In genomic region chrX:134162826-134163225, GRCm38 (mm10) we compare ENCODE assay signal across 7 mouse cellular contexts. TPM values are rescaled to one million over a fixed set of nuclear protein-coding genes. Genes with fewer than 3 reads are reported as not detected.
DNase-seq lines count a peak whose midpoint lies in the region; ATAC-seq and TF ChIP-seq lines count a peak whose summit lies in the region.

No protein-coding gene starts in this region.

- TF ChIP-seq POLR2A in lung, adult 2 months (IDR thresholded peaks at IDR 0.05; ENCODE audit: borderline replicate concordance, extremely low read depth, low read depth, low read length): no peak

- H3K4me1 ChIP-seq in lung, adult 2 months (ENCODE audit: control insufficient read depth, insufficient read depth, low read length): no peaks in the 10 kb centered on the region
- no peaks in the 10 kb centered on the region for H3K4me1 ChIP-seq in hindbrain, embryonic 12.5 days
- H3K4me1 ChIP-seq in stomach, postnatal 0 days (replicated peaks; ENCODE audit: control insufficient read depth, insufficient read depth): no peaks in the 10 kb centered on the region

- 29% methylated on average over 11 of the region's 11 CpGs for WGBS in lung, adult 2 months
- 24% methylated on average over 11 of the region's 11 CpGs for WGBS in hindbrain, embryonic 12.5 days
- 13% methylated on average over 11 of the region's 11 CpGs for WGBS in stomach, postnatal 0 days

- TF ChIP-seq CTCF in lung, adult 2 months (IDR thresholded peaks at IDR 0.05; ENCODE audit: insufficient read depth, low read length): no peak
- no peak for TF ChIP-seq CTCF in stomach, postnatal 0 days (IDR thresholded peaks at IDR 0.05; ENCODE audit: low read depth)

- H3K4me3 ChIP-seq in lung, adult 2 months (replicated peaks; ENCODE audit: extremely low read depth, low read depth, low read length): peak overlapping the region; percentile 1
- peak overlapping the region; percentile 29 for H3K4me3 ChIP-seq in hindbrain, embryonic 12.5 days
- H3K4me3 ChIP-seq in stomach, postnatal 0 days (ENCODE audit: low read depth, low read length): no peak overlapping the region

- no peak overlapping the region for H3K27ac ChIP-seq in hindbrain, embryonic 12.5 days
- H3K27ac ChIP-seq in stomach, postnatal 0 days (replicated peaks): no peak overlapping the region

- peaks cover 19% of the 10 kb centered on the region; the same call in 1 of the 2 replicates for H3K27me3 ChIP-seq in hindbrain, embryonic 12.5 days
- no peaks in the 10 kb centered on the region for H3K27me3 ChIP-seq in stomach, postnatal 0 days (ENCODE audit: control insufficient read depth, insufficient read depth, low read length)

- H3K36me3 ChIP-seq in hindbrain, embryonic 12.5 days: no peaks in the 10 kb centered on the region
- no peaks in the 10 kb centered on the region for H3K36me3 ChIP-seq in stomach, postnatal 0 days (ENCODE audit: control insufficient read depth, insufficient read depth, low read length)

- no peak for TF ChIP-seq EP300 in stomach, postnatal 0 days (optimal IDR thresholded peaks at IDR 0.05)

- peak overlapping the region; percentile 52 for H3K4me2 ChIP-seq in hindbrain, embryonic 12.5 days (replicated peaks)
- H3K4me2 ChIP-seq in stomach, postnatal 0 days (replicated peaks; ENCODE audit: low read depth): peak overlapping the region; percentile 36

- no peak for DNase-seq in lung, adult 2 months
- no peak for DNase-seq in lung, postnatal 36 days
- peak; percentile 4 to 5 for DNase-seq in cerebellum, postnatal 10 days
- no peak for DNase-seq in stomach, postnatal 0 days (ENCODE audit: low spot score)
- no peak for DNase-seq in natural killer cell, adult 2 months (ENCODE audit: low spot score in 2 of 2)

- no peak overlapping the region for H3K9ac ChIP-seq in hindbrain, embryonic 12.5 days
- H3K9ac ChIP-seq in stomach, postnatal 0 days (ENCODE audit: low read length): no peak overlapping the region

- H3K9me3 ChIP-seq in hindbrain, embryonic 12.5 days (replicated peaks): no peaks in the 10 kb centered on the region
- no peaks in the 10 kb centered on the region for H3K9me3 ChIP-seq in stomach, postnatal 0 days (ENCODE audit: control insufficient read depth, low read length)

- ATAC-seq in hindbrain, embryonic 12.5 days (ENCODE audit: low FRiP score): no peak
- ATAC-seq in megakaryocyte, adult 5-6 weeks (ENCODE audit: poor library complexity, severe bottlenecking): 0 out of 2 replicates have a peak, but pooled peaks have one; percentile 12
- no peak for ATAC-seq in stomach, postnatal 0 days (ENCODE audit: low FRiP score, low TSS enrichment)

RNA-seq across cellular contexts. Expression of gene Xkrx, which starts 0.9 kb away (rescaled TPM):
- polyA plus RNA-seq in lung, adult 2 months (2012; rRNA removed): 0.69 and 4.6 TPM in 2 replicates
- 0.09 and 0.13 TPM in 2 replicates for polyA plus RNA-seq in hindbrain, embryonic 12.5 days (2016; fragmentation: Nextera tagmentation; extraction: Ambion mirVana)
- 1.2 and 1.4 TPM in 2 replicates for total RNA-seq in megakaryocyte, adult 5-6 weeks (2015)
- 0.12 and 0.26 TPM in 2 replicates for total RNA-seq in megakaryocyte, adult 5-6 weeks (2017)
- 10.4 and 11.4 TPM in 2 replicates for polyA plus RNA-seq in stomach, postnatal 0 days (2015; fragmentation: Nextera tagmentation; extraction: Ambion mirVana)

RNA-seq across cellular contexts. Expression of gene Arl13a, which starts 24.5 kb away (rescaled TPM):
- polyA plus RNA-seq in lung, adult 2 months (2012; rRNA removed): not detected in 2 replicates
- polyA plus RNA-seq in hindbrain, embryonic 12.5 days (2016; fragmentation: Nextera tagmentation; extraction: Ambion mirVana): not detected in 2 replicates
- total RNA-seq in megakaryocyte, adult 5-6 weeks (2015): not detected in 2 replicates
- total RNA-seq in megakaryocyte, adult 5-6 weeks (2017): not detected in 2 replicates
- polyA plus RNA-seq in stomach, postnatal 0 days (2015; fragmentation: Nextera tagmentation; extraction: Ambion mirVana): not detected in 2 replicates

RNA-seq across cellular contexts. Expression of gene Nox1, which starts 58.9 kb away (rescaled TPM):
- 0.15 and 0.23 TPM in 2 replicates for polyA plus RNA-seq in lung, adult 2 months (2012; rRNA removed)
- 0.09 TPM in 1 of 2 replicates, not detected in the other for polyA plus RNA-seq in hindbrain, embryonic 12.5 days (2016; fragmentation: Nextera tagmentation; extraction: Ambion mirVana)
- total RNA-seq in megakaryocyte, adult 5-6 weeks (2015): not detected in 2 replicates
- total RNA-seq in megakaryocyte, adult 5-6 weeks (2017): 0.18 TPM in 1 of 2 replicates, not detected in the other
- polyA plus RNA-seq in stomach, postnatal 0 days (2015; fragmentation: Nextera tagmentation; extraction: Ambion mirVana): 0.15 and 0.16 TPM in 2 replicates

Comparison
In these comparisons a context has a peak if more than half of its experiments do, and no peak if none do; other contexts are left out.
1. DNase-seq: peak in cerebellum, postnatal 10 days (2 of 2); none in lung, adult 2 months (single experiment), lung, postnatal 36 days (single experiment), stomach, postnatal 0 days (single experiment) and natural killer cell, adult 2 months (0 of 2).